Mouse (Mus musculus): ENCODE measurements around the gene Emid1.

GRCm38 (mm10) chr11:5113645-5114044, 38.4 kb downstream of the Emid1 start:
- TF ChIP-seq CTCF (IDR thresholded peaks at IDR 0.05; ENCODE audit: extremely low read depth, insufficient read depth, insufficient read length, insufficient replicate concordance) (no peak), POLR2A (IDR thresholded peaks at IDR 0.05; ENCODE audit: low read depth, low read length) (no peak)

Measured in spleen, adult 2 months (tissue).